Mouse (Mus musculus) liver, adult 2 months (tissue): ENCODE data around the gene C8a. TPM values are rescaled to one million over a fixed set of nuclear protein-coding genes. Genes with fewer than 3 reads are reported as not detected.
A peak's percentile ranks its signal among the peaks of the same experiment; 100 is the strongest.

Experiments
- DNase-seq: peaks from one replicate; pipeline ENCODE4 v3.0.0-alpha.2; 2011; ENCODE audit warnings: low read depth, low spot score; ENCODE audit errors: extremely low read depth
- H3K27ac ChIP-seq: fragments of 200-500 bp; replicated peaks from 2 replicates; pipeline ENCODE4 v1.5.1; 2012; ENCODE audit warnings: low read depth, mild to moderate bottlenecking, control low read depth, inconsistent platforms, low read length; ENCODE audit not compliant: insufficient read depth
- H3K27me3 ChIP-seq: fragments of 200-500 bp; 2 replicates; pipeline ENCODE4 v1.6.1; 2012; ENCODE audit warnings: mild to moderate bottlenecking, moderate library complexity, low read length, inconsistent platforms; ENCODE audit not compliant: control insufficient read depth, insufficient read depth
- H3K36me3 ChIP-seq: fragments of 200-500 bp; 2 replicates; pipeline ENCODE4 v1.6.1; 2012; ENCODE audit warnings: low read length, inconsistent platforms; ENCODE audit not compliant: control insufficient read depth, insufficient read depth
- H3K4me1 ChIP-seq: fragments of 200-500 bp; 2 replicates; pipeline ENCODE4 v1.6.1; 2011; ENCODE audit warnings: low read length; ENCODE audit not compliant: control insufficient read depth, insufficient read depth
- H3K4me3 ChIP-seq: fragments of 200-500 bp; 2 replicates; pipeline ENCODE4 v1.5.1; 2011; ENCODE audit warnings: low read depth, mild to moderate bottlenecking, control low read depth, low read length, moderate library complexity; ENCODE audit not compliant: insufficient read depth
- H3K79me2 ChIP-seq: fragments of 200-500 bp; 2 replicates; pipeline ENCODE4 v1.6.1; 2012; ENCODE audit warnings: inconsistent platforms, mild to moderate bottlenecking, low read length, moderate library complexity; ENCODE audit not compliant: control insufficient read depth, insufficient read depth
- H3K9ac ChIP-seq: fragments of 200-500 bp; 2 replicates; pipeline ENCODE4 v1.6.1; 2012; ENCODE audit warnings: low read depth, mild to moderate bottlenecking, control low read depth, inconsistent platforms, low read length
- CTCF ChIP-seq: fragments of 200-500 bp; IDR thresholded peaks from 2 replicates; pipeline ENCODE4 v1.5.1; 2011; ENCODE audit warnings: low read depth, low read length, control low read depth
- POLR2A ChIP-seq: fragments of 200-500 bp; IDR thresholded peaks from 2 replicates; pipeline ENCODE4 v1.6.1; 2011; ENCODE audit warnings: low read length, control low read depth; ENCODE audit not compliant: insufficient read depth; ENCODE audit errors: extremely low read depth
- WGBS: fragments of 180-500 bp; shearing (Covaris S2); methylation state at CpG from one replicate; pipeline ENCODE4 v1.1.7; 2018; 5-methylcytosine and 5-hydroxymethylcytosine counted together
- polyA plus RNA-seq: library from polyadenylated mRNA; depleted of rRNA; stranded (reverse); fragments of >200 nt; gene quantifications from 2 replicates; pipeline ENCODE4 v1.2.3, GENCODE M21; 2012
- total RNA-seq: library from RNA; depleted of rRNA; stranded (reverse); fragments of >200 nt; gene quantifications from 2 replicates; pipeline ENCODE4 v1.2.3, GENCODE M21; 2014

Gene C8a
- total and polyA plus RNA-seq, 2 experiments = 71.3 to 250 TPM

DNA sequence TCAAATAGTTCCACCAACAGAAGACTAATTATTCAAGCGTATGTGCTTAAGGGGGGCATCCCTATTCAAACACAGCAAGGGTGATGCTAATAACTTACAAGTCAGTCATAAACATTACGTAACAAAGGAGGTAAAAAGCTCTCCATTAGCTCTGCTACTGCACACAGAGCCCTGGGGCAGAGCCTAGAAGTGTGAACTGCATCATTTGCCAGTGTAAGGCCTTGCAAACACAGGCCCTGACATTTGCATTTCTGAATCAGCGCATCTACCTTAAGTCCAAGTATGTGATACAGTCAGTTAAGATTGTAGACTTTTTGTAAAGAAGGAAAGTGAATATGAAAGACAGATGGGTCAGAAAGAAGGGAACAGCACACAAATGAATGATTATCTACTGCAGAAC, 94.8 kb downstream of the C8a start:
- H3K27me3 ChIP-seq = no peaks in the 10 kb centered on the region
- H3K4me1 ChIP-seq = peaks cover 5% of the 10 kb centered on the region
- H3K9ac ChIP-seq = no peak overlapping the region
- no peak overlapping the region for H3K4me3 ChIP-seq
- peaks cover 67% of the 10 kb centered on the region for H3K36me3 ChIP-seq
- DNase-seq = no peak
- H3K27ac ChIP-seq = no peak overlapping the region
- TF ChIP-seq CTCF = no peak
- no peak for TF ChIP-seq POLR2A
- WGBS = 90% methylated on average over 3 of the region's 3 CpGs
- H3K79me2 ChIP-seq = no peaks in the 10 kb centered on the region

DNA sequence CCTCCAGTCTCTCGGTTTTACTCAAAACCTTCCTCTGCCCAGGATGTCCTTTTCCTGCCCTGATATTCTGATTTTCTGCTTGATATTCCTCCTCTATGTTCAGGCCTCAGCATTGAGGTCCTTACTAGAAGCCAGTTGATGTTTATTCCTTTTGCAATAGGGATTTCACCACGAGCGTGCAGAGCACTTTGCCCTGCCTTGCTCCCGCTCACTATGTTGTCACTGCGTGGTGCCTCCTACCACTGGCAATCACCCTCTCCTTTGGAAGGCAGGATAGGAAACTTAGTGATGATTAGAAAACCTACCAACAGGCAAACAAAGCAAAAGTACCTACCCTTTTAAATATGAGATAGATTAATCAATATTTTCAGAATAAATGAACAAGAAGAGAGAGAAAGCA, 96.7 kb downstream of the C8a start:
- WGBS = 24% methylated on average over 5 of the region's 5 CpGs
- H3K27me3 ChIP-seq = no peaks in the 10 kb centered on the region
- no peaks in the 10 kb centered on the region for H3K79me2 ChIP-seq
- DNase-seq = peak; percentile 96
- H3K36me3 ChIP-seq = peaks cover 61% of the 10 kb centered on the region
- peak overlapping the region; percentile 84 for H3K27ac ChIP-seq
- no peak overlapping the region for H3K9ac ChIP-seq
- TF ChIP-seq POLR2A (no peak), CTCF (no peak)
- no peak overlapping the region for H3K4me3 ChIP-seq
- H3K4me1 ChIP-seq = peaks cover 9% of the 10 kb centered on the region

DNA sequence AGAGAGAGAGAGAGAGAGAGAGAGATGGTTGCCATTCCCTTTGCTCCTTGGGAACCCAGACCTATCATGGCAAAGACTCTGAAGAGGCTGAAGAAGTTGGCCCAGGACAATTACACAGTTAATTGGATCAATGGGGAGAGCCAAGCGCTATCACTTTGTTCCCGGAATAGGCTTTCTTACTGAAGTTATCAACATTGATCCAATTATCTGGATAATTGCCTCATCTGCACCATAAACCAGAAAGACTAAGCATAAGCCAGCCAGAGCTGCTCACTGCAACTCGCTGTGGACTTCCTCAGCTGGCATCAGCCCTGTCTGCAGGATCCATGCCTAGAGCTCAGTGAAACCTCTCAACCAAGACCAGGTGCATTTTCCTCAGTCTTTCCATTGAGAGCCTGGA, 100.6 kb downstream of the C8a start:
- TF ChIP-seq CTCF = no peak

DNA sequence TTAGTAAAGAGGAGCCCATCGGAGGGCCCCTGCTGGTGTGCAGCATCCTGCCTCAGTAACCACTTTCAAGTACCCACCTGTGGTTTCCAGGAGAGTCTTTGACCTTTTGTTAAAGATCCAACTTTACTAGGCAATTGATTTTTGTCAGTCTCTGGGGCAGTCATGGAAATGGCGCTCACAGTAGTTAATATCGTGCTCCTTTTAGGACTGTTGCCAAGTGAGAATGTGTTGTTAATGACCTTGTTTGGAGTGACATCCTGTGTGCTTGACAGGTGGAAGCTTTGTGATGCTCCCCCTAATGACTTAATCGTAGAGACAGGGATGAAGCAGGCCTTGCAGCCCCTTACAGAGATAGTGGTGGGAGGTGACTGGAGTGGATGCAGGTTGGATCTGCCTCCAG, 105.9 kb downstream of the C8a start:
- no peak overlapping the region for H3K4me3 ChIP-seq
- no peak overlapping the region for H3K27ac ChIP-seq
- H3K27me3 ChIP-seq = no peaks in the 10 kb centered on the region
- H3K9ac ChIP-seq = no peak overlapping the region
- peak; percentile 54 for DNase-seq
- TF ChIP-seq CTCF (no peak), POLR2A (no peak)
- H3K4me1 ChIP-seq = peaks cover 26% of the 10 kb centered on the region
- WGBS = 39% methylated on average over 4 of the region's 4 CpGs
- H3K36me3 ChIP-seq = peaks cover 5% of the 10 kb centered on the region; the same call in 1 of the 2 replicates
- peaks cover 19% of the 10 kb centered on the region; the same call in 1 of the 2 replicates for H3K79me2 ChIP-seq

More for the DNA sequence above, 100.6 kb downstream of the C8a start:
- Histone ChIP-seq H3K4me3 (no peak overlapping the region), H3K27me3 (no peaks in the 10 kb centered on the region), H3K4me1 (peaks cover 14% of the 10 kb centered on the region), H3K9ac (no peak overlapping the region), H3K79me2 (peaks cover 4% of the 10 kb centered on the region; the same call in 1 of the 2 replicates), H3K27ac (no peak overlapping the region), H3K36me3 (peaks cover 30% of the 10 kb centered on the region)
- peak; percentile 30 for DNase-seq
- WGBS = 22% methylated on average over 3 of the region's 3 CpGs

DNA sequence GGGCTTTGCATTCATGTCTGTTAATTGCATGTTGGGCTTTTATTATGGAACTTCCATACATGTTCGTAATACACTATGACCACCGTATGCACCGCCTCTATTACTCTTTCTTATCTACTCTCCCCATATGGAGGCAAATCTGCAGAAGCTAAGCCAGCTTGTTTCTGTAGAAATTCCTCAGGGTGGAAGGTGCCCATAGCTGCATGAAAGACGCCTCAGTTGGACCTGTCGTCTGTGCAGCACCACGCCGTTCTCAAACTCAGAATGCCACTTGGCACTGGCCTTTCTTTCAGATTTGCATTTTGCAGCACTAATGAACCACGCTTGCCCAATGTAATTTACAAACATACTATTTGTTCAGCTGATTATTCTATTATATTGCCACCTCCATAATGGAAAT, 106.6 kb downstream of the C8a start:
- Histone ChIP-seq H3K4me1 (peaks cover 26% of the 10 kb centered on the region), H3K27ac (no peak overlapping the region), H3K79me2 (peaks cover 19% of the 10 kb centered on the region; the same call in 1 of the 2 replicates), H3K27me3 (no peaks in the 10 kb centered on the region), H3K9ac (no peak overlapping the region), H3K4me3 (no peak overlapping the region), H3K36me3 (peaks cover 2% of the 10 kb centered on the region; the same call in 1 of the 2 replicates)
- TF ChIP-seq CTCF (no peak), POLR2A (no peak)
- DNase-seq = no peak
- WGBS = 88% methylated on average over 8 of the region's 8 CpGs

DNA sequence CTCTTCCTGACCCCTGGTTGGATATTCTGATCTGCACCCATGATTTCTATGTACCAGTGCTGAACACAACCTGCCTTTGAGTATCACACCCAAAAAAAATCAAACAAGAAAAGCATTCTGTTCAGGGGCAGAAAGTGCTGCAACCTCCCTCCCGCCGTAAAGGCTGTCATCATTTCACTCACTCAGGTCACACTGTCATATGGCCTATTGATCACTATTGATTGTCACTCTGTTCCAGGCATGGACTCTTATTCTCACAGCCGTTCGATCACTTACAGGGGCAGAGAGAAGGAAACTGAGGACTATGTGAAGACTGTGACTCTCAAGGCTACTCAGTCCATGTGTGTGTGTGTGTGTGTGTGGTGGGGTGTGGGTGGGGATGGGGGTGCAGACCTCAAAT, 108.0 kb downstream of the C8a start:
- Histone ChIP-seq H3K27me3 (no peaks in the 10 kb centered on the region), H3K79me2 (peaks cover 19% of the 10 kb centered on the region; the same call in 1 of the 2 replicates), H3K4me3 (no peak overlapping the region; the same call in 1 of the 2 replicates), H3K9ac (peak overlapping the region; percentile 81), H3K4me1 (peaks cover 30% of the 10 kb centered on the region), H3K27ac (peak overlapping the region; percentile 86), H3K36me3 (no peaks in the 10 kb centered on the region; the same call in 1 of the 2 replicates)
- peak; percentile 79 for DNase-seq
- 21% methylated on average over 4 of the region's 4 CpGs for WGBS
- TF ChIP-seq POLR2A (no peak), CTCF (no peak)
